In the genomic region with DNA sequence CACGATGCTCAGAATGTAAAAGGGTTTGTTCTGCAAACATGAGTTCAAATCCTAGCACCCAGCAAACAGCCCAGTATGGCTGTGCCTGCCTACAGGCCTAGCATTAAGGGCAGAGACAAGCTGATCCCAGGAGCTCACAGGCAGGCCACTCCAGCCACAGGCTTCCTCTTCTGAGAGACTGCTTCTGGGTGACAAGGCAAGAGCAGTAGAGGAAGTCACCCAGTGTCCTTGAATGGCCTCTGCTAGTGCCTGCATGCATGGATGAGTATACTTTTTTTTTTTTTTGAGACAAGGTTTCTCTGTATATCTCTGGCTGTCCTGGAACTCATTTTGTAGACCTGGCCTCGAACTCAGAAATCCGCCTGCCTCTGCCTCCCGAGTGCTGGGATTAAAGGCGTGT, we compare ENCODE assay signal across 21 mouse cellular contexts. TPM values are rescaled to one million over a fixed set of nuclear protein-coding genes. Genes with fewer than 3 reads are reported as not detected.
DNase-seq lines count a peak whose midpoint lies in the region; ATAC-seq and TF ChIP-seq lines count a peak whose summit lies in the region.
"Had no signal": no experiment of that assay in that cellular context is flagged by ENCODE, and none has a peak within 500 bp of the region (broad histone marks: within the 10 kb centered on the region; RNA-seq: fewer than 3 reads in every experiment).

No protein-coding gene starts in this region.

- DNase-seq in liver (peak; percentile 15), CH12.LX (ENCODE audit: extremely low read depth) (peak; percentile 58)
- DNase-seq in liver, embryonic 11.5 days (ENCODE audit: low spot score): no peak
- no peak for DNase-seq in layer of hippocampus, postnatal 14 days (ENCODE audit: low spot score in 2 of 2)
- no peak for DNase-seq in thymus, postnatal 36 days
- DNase-seq: cerebellum, adult 9-10 months; gastrocnemius, postnatal 14 days; kidney, adult 18-20 months; thymus, postnatal 25 days had no signal

- no peaks in the 10 kb centered on the region for H3K27me3 ChIP-seq in liver, embryonic 11.5 days (replicated peaks; ENCODE audit: control insufficient read depth, insufficient read depth, low read length)
- no peaks in the 10 kb centered on the region for H3K27me3 ChIP-seq in CH12.LX (replicated peaks)
- H3K27me3 ChIP-seq: heart, embryonic 15.5 days; limb, embryonic 13.5 days had no signal

- H3K27ac ChIP-seq in liver, embryonic 11.5 days (ENCODE audit: low read depth, low read length): no peak overlapping the region
- H3K27ac ChIP-seq in CH12.LX (ENCODE audit: insufficient read depth, low read depth): no peak overlapping the region; the same call in 1 of the 2 replicates
- H3K27ac ChIP-seq: heart, embryonic 15.5 days; hindbrain, embryonic 14.5 days; limb, embryonic 13.5 days had no signal

- no peak overlapping the region for H3K4me3 ChIP-seq in liver, embryonic 11.5 days (ENCODE audit: low read depth, low read length)
- H3K4me3 ChIP-seq in CH12.LX (replicated peaks in 1 of 3; ENCODE audit: low read depth in 2 of 3, low read length in 2 of 3, poor library complexity in 1 of 3): no peak overlapping the region
- H3K4me3 ChIP-seq: erythroblast, embryonic 14.5 days; heart, embryonic 15.5 days; limb, embryonic 13.5 days; myocyte had no signal

- 86% methylated on average over 5 of the region's 5 CpGs for WGBS in liver, embryonic 11.5 days

- in situ Hi-C loops in CH12.LX (cut with MboI; ENCODE audit: low pct_ligation_motif_present, low pct_unique_long_range_greater_than_20kb, low sequenced_read_pairs): loop anchor here (10.0 kb wide), 1 partner anchor 66 kb away; no protein-coding TSS in a partner anchor

- H3K9me3 ChIP-seq in liver, embryonic 11.5 days (ENCODE audit: control insufficient read depth, low read length): no peaks in the 10 kb centered on the region
- H3K9me3 ChIP-seq in CH12.LX (replicated peaks; ENCODE audit: low read length): no peaks in the 10 kb centered on the region
- H3K9me3 ChIP-seq: heart, embryonic 15.5 days; limb, embryonic 13.5 days had no signal

- 0 out of 2 replicates have a peak, but pooled peaks have one; percentile 21 for TF ChIP-seq EP300 in CH12.LX (IDR thresholded peaks at IDR 0.05; ENCODE audit: low read length)

- no peak overlapping the region for H3K4me2 ChIP-seq in liver, embryonic 11.5 days
- H3K4me2 ChIP-seq in CH12.LX (ENCODE audit: insufficient read depth, low read depth, poor library complexity, severe bottlenecking): no peak overlapping the region
- H3K4me2 ChIP-seq: heart, embryonic 15.5 days; hindbrain, embryonic 14.5 days; limb, embryonic 13.5 days had no signal

- no peaks in the 10 kb centered on the region for H3K4me1 ChIP-seq in liver, embryonic 11.5 days (replicated peaks; ENCODE audit: control insufficient read depth, insufficient read depth, low read length)
- H3K4me1 ChIP-seq in CH12.LX (ENCODE audit: control insufficient read depth in 1 of 2, insufficient read depth in 2 of 2): peaks cover 9 to 52% of the 10 kb centered on the region in 2 experiments
- H3K4me1 ChIP-seq: limb, embryonic 13.5 days had no signal

- TF ChIP-seq POLR2A in CH12.LX (IDR thresholded peaks at IDR 0.05; ENCODE audit: low read depth, low read length): no peak

- dilution Hi-C loops in CH12.LX (cut with MboI; ENCODE audit: extremely low pct_ligation_motif_present, extremely low pct_unique_long_range_greater_than_20kb, low sequenced_read_pairs): no loop called here

- no peak for TF ChIP-seq RAD21 in CH12.LX (IDR thresholded peaks at IDR 0.05; ENCODE audit: low read depth, low read length)

- H3K9ac ChIP-seq in liver, embryonic 11.5 days (ENCODE audit: low read depth, low read length): no peak overlapping the region
- no peak overlapping the region for H3K9ac ChIP-seq in CH12.LX (ENCODE audit: insufficient read depth, low read depth)
- H3K9ac ChIP-seq: heart, embryonic 15.5 days; hindbrain, embryonic 14.5 days; limb, embryonic 13.5 days had no signal

- H3K79me2 ChIP-seq in CH12.LX (replicated peaks; ENCODE audit: control insufficient read depth, extremely low read depth, insufficient read depth, poor library complexity, severe bottlenecking): no peaks in the 10 kb centered on the region

- H3K36me3 ChIP-seq in liver, embryonic 11.5 days (ENCODE audit: control insufficient read depth, insufficient read depth, low read length): no peaks in the 10 kb centered on the region
- H3K36me3 ChIP-seq in CH12.LX (replicated peaks in 1 of 2; ENCODE audit: control insufficient read depth in 1 of 2, insufficient read depth in 1 of 2, low read length in 1 of 2): peaks cover 0 to 2% of the 10 kb centered on the region in 2 experiments
- H3K36me3 ChIP-seq: heart, embryonic 15.5 days; limb, embryonic 13.5 days had no signal

- ATAC-seq in liver, embryonic 11.5 days (replicated peaks; ENCODE audit: low FRiP score): no peak
- ATAC-seq in hematopoietic stem cell, adult 5-6 weeks (replicated peaks in 1 of 2; ENCODE audit: insufficient read depth in 1 of 2, low FRiP score in 2 of 2, low TSS enrichment in 1 of 2, low read depth in 1 of 2, poor library complexity in 2 of 2, severe bottlenecking in 2 of 2): peak; percentile 77 to 90
- ATAC-seq in neutrophil, adult 5-6 weeks (ENCODE audit: extremely low read depth, insufficient number of reproducible peaks, low FRiP score, poor library complexity, severe bottlenecking): peak; percentile 84
- no peak for ATAC-seq in frontal cortex, adult (ENCODE audit: low TSS enrichment)
- ATAC-seq: forebrain, embryonic 16.5 days had no signal

- no peak for TF ChIP-seq CTCF in CH12.LX (conservative IDR thresholded peaks at IDR 0.05 in 1 of 2, IDR thresholded peaks at IDR 0.05 in 1 of 2; ENCODE audit: low read depth in 2 of 2, low read length in 2 of 2)

TF ChIP-seq in CH12.LX, 34 proteins besides CTCF, POLR2A, EP300 and RAD21:
- TF ChIP-seq ZNF384 (IDR thresholded peaks at IDR 0.05; ENCODE audit: low read depth, low read length) (peak; percentile 79), TBP (conservative IDR thresholded peaks at IDR 0.05; ENCODE audit: low read depth, low read length) (no peak), USF2 (conservative IDR thresholded peaks at IDR 0.05; ENCODE audit: low read depth, low read length) (no peak), CHD1 (IDR thresholded peaks at IDR 0.05; ENCODE audit: low read depth, low read length) (no peak)

RNA-seq across cellular contexts. Expression of gene Abhd12b, which starts 13.4 kb away (rescaled TPM):
- 0.12 TPM in 1 of 2 replicates, not detected in the other for polyA plus RNA-seq in liver, embryonic 11.5 days (2014; fragmentation: Nextera tagmentation; extraction: Ambion mirVana)
- total RNA-seq in CH12.LX (2012; rRNA removed) (not detected in 2 replicates), CH12.LX (2014; rRNA removed) (not detected in 2 replicates)
- 0.23 TPM in 1 of 2 replicates, not detected in the other for polyA plus RNA-seq in CH12.LX (2012; ENCODE audit: insufficient read length, low read depth)
- not detected in 2 replicates for total RNA-seq in hematopoietic stem cell, adult 5-6 weeks (2017)
- 0.70 TPM in 1 of 2 replicates, not detected in the other for total RNA-seq in neutrophil, adult 5-6 weeks (2017)
- total RNA-seq in layer of hippocampus, postnatal 14 days (2021): not detected
- total RNA-seq: gastrocnemius, postnatal 14 days; left cerebral cortex, adult 18-20 months; megakaryocyte-erythroid progenitor cell, adult 5-6 weeks had no signal
- polyA plus RNA-seq: erythroblast, embryonic 14.5 days; forebrain, embryonic 16.5 days; large intestine, adult 2 months; limb, embryonic 13.5 days; myocyte had no signal

RNA-seq across cellular contexts. Expression of gene Nin, which starts 27.0 kb away (rescaled TPM):
- polyA plus RNA-seq in liver, embryonic 11.5 days (2014; fragmentation: Nextera tagmentation; extraction: Ambion mirVana): 7.7 and 9.4 TPM in 2 replicates
- total RNA-seq in CH12.LX (2012; rRNA removed) (29.0 and 33.5 TPM in 2 replicates), CH12.LX (2014; rRNA removed) (34.1 and 37.2 TPM in 2 replicates)
- polyA plus RNA-seq in CH12.LX (2012; ENCODE audit: insufficient read length, low read depth): 41.8 and 51.7 TPM in 2 replicates
- total RNA-seq in hematopoietic stem cell, adult 5-6 weeks (2017): 51.4 and 90.5 TPM in 2 replicates
- total RNA-seq in neutrophil, adult 5-6 weeks (2017): 92.8 and 95.4 TPM in 2 replicates
- 10 to 100 TPM; 55.1 to 55.9 TPM for total RNA-seq in layer of hippocampus, postnatal 14 days (2021)

Comparison
In these comparisons a context has a peak if more than half of its experiments do, and no peak if none do; other contexts are left out.
1. DNase-seq: peak in liver (single experiment) and CH12.LX (single experiment); none in liver, embryonic 11.5 days (single experiment), layer of hippocampus, postnatal 14 days (0 of 2) and thymus, postnatal 36 days (0 of 2).
2. ATAC-seq: peak in hematopoietic stem cell, adult 5-6 weeks (2 of 2) and neutrophil, adult 5-6 weeks (single experiment); none in liver, embryonic 11.5 days (single experiment) and frontal cortex, adult (single experiment).